Mouse (Mus musculus) ES-E14 (cell line): Measurements from ENCODE around the gene Tuba1b. TPM values are rescaled to one million over a fixed set of nuclear protein-coding genes. Genes with fewer than 3 reads are reported as not detected.
"Not testable (repeated sequence)": the region's sequence is repeated elsewhere in the genome, so short reads cannot be mapped to it uniquely, and the experiment has no call there.

Experiments used
- DNase-seq: peaks from one replicate; pipeline ENCODE4 v3.0.0-alpha.2; 2013; ENCODE audit warnings: low read depth, low spot score
- H3K27ac ChIP-seq: 2 replicates; pipeline ENCODE4 v1.5.1; 2012; ENCODE audit warnings: low read depth, mild to moderate bottlenecking, low read length, moderate library complexity, mixed read lengths; ENCODE audit not compliant: poor library complexity, insufficient read depth, severe bottlenecking
- H3K36me3 ChIP-seq: 2 replicates; pipeline ENCODE4 v1.6.1; 2012; ENCODE audit warnings: mild to moderate bottlenecking, low read length, moderate library complexity, mixed read lengths; ENCODE audit not compliant: control insufficient read depth, poor library complexity, insufficient read depth, severe bottlenecking
- H3K4me1 ChIP-seq, 2 experiments: fragments of 150-350 bp in 1 of 2; sonication (generic) in 1 of 2; 2 replicates each; pipeline ENCODE4 v1.6.1; 2012; ENCODE audit warnings: low read length in 2 of 2, mild to moderate bottlenecking in 1 of 2, mixed read lengths in 1 of 2; ENCODE audit not compliant: control insufficient read depth in 2 of 2, insufficient read depth in 2 of 2, poor library complexity in 1 of 2
- H3K4me3 ChIP-seq, 2 experiments: fragments of 150-350 bp in 1 of 2; sonication (generic) in 1 of 2; 2 replicates each; pipeline ENCODE4 v1.5.1; 2012; ENCODE audit warnings: low read length in 2 of 2, low read depth in 1 of 2, mild to moderate bottlenecking in 1 of 2, mixed read lengths in 1 of 2; ENCODE audit not compliant: insufficient read depth in 1 of 2, poor library complexity in 1 of 2, severe bottlenecking in 1 of 2
- H3K9ac ChIP-seq: 2 replicates; pipeline ENCODE4 v1.6.1; 2012; ENCODE audit warnings: low read depth, mild to moderate bottlenecking, low read length, mixed read lengths; ENCODE audit not compliant: poor library complexity, insufficient read depth, severe bottlenecking
- H3K9me3 ChIP-seq: fragments of 150-350 bp; sonication (generic); 2 replicates; pipeline ENCODE4 v1.6.1; 2012; ENCODE audit warnings: low read depth, mild to moderate bottlenecking, low read length; ENCODE audit not compliant: control insufficient read depth, insufficient read depth
- CHD2 ChIP-seq: IDR thresholded peaks from 2 replicates; pipeline ENCODE4 v1.6.1; 2014; ENCODE audit warnings: mild to moderate bottlenecking, low read depth, low read length, inconsistent platforms
- HCFC1 ChIP-seq: IDR thresholded peaks from 2 replicates; pipeline ENCODE4 v1.6.1; 2012; ENCODE audit warnings: low read length, inconsistent platforms, borderline replicate concordance; ENCODE audit not compliant: insufficient read depth
- MAFK ChIP-seq: IDR thresholded peaks from 2 replicates; pipeline ENCODE4 v1.6.1; 2014; ENCODE audit warnings: mild to moderate bottlenecking, low read depth, low read length, inconsistent platforms; ENCODE audit not compliant: insufficient read depth
- ZC3H11A ChIP-seq: IDR thresholded peaks from 2 replicates; pipeline ENCODE4 v1.6.1; 2012; ENCODE audit warnings: low read depth, mild to moderate bottlenecking, inconsistent platforms, low read length, borderline replicate concordance
- ZNF384 ChIP-seq: IDR thresholded peaks from 2 replicates; pipeline ENCODE4 v1.6.1; 2012; ENCODE audit warnings: low read depth, low read length, inconsistent platforms
- in situ Hi-C, 2 experiments: fragments of 600-800 bp; cut with MboI; formaldehyde crosslinking; loops; one replicate each; pipeline ENCODE4 v1.15.1; 2025; ENCODE audit warnings: low sequenced_read_pairs in 2 of 2, inconsistent platforms in 1 of 2; ENCODE audit not compliant: unreplicated experiment in 2 of 2
- total RNA-seq: library from RNA; depleted of rRNA; stranded (reverse); fragments of 300-350 nt; gene quantifications from 2 replicates; pipeline ENCODE4 v1.2.3, GENCODE M21; 2012

Tuba1b gene
- total RNA-seq, 1 experiment = 1,539 TPM

DNA sequence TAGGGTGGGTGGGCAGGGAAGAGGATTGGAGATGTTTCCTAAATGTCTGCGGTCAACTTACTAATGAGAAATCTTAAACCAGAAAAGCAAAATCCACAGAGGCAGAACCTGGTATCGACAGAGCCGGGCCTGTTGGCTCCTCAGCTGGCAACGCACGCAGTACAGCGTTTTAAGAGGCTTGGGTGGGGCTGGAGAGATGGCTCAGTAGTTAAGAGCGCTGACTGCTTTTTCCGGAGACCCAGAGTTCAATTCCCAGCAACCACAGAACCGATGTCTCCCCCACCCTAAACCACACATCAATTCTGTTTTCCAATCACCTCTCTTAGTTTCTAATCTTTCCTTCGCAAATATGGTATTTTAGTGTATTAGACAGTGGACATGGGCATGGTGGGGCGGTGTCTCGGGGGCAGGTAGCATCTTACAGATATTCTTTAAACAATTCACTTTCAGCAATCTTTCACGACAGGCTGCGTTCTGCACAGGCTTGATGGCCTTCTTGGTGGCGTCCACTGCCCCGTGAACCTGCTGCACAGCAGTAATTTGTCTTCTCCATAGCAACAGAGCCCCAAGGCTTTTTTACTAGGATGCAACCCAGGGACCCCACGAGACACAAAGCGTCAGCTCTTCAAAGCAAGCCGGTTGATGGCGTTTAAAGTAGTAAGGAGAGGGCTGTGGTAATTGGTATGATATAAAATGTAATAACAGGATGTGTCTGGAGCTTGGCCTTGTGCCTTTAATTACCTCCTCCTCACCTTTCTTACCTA lies 44.2 kb upstream of the Tuba1b start:
- DNase-seq = no peak
- peak overlapping the region; percentile 18 to 39; a peak in 2 of 4 replicates for H3K4me3 ChIP-seq

GRCm38 (mm10) chr15:98977759-98978408 lies 43.5 kb upstream of the Tuba1b start:
- TF ChIP-seq HCFC1 = no peak
- no peak for TF ChIP-seq ZNF384
- TF ChIP-seq MAFK = no peak
- no peak for TF ChIP-seq CHD2
- TF ChIP-seq ZC3H11A = no peak
- in situ Hi-C loops = no loop called here
- Histone ChIP-seq H3K4me3 (peak overlapping the region in 1 of 2 experiments; percentile 39; a peak in 3 of 4 replicates), H3K36me3 (no peaks in the 10 kb centered on the region), H3K9me3 (no peaks in the 10 kb centered on the region), H3K27ac (no peak overlapping the region), H3K9ac (peak overlapping the region; percentile 9; the same call in 1 of the 2 replicates), H3K4me1 (peaks cover 11 to 43% of the 10 kb centered on the region in 2 experiments)
- DNase-seq = no peak

More for the DNA sequence above, 44.2 kb upstream of the Tuba1b start:
- H3K27ac ChIP-seq = no peak overlapping the region
- no peak overlapping the region; the same call in 1 of the 2 replicates for H3K9ac ChIP-seq
- no peaks in the 10 kb centered on the region for H3K36me3 ChIP-seq
- in situ Hi-C loops = no loop called here
- TF ChIP-seq CHD2 = no peak
- TF ChIP-seq ZC3H11A = no peak
- TF ChIP-seq HCFC1 = no peak
- TF ChIP-seq ZNF384 = no peak
- TF ChIP-seq MAFK = no peak
- H3K9me3 ChIP-seq = no peaks in the 10 kb centered on the region
- H3K4me1 ChIP-seq = peaks cover 11 to 48% of the 10 kb centered on the region in 2 experiments

GRCm38 (mm10) chr15:98976763-98977758 lies 42.7 kb upstream of the Tuba1b start:
- no peaks in the 10 kb centered on the region for H3K36me3 ChIP-seq
- H3K4me3 ChIP-seq = peak overlapping the region in 1 of 2 experiments; percentile 39; a peak in 2 of 4 replicates
- H3K27ac ChIP-seq = no peak overlapping the region
- no peaks in the 10 kb centered on the region for H3K9me3 ChIP-seq
- peaks cover 11 to 37% of the 10 kb centered on the region in 2 experiments for H3K4me1 ChIP-seq
- DNase-seq = no peak
- in situ Hi-C loops = no loop called here
- TF ChIP-seq MAFK (peak; percentile 95), CHD2 (no peak)
- H3K9ac ChIP-seq = peak overlapping the region; percentile 9; the same call in 1 of the 2 replicates

DNA sequence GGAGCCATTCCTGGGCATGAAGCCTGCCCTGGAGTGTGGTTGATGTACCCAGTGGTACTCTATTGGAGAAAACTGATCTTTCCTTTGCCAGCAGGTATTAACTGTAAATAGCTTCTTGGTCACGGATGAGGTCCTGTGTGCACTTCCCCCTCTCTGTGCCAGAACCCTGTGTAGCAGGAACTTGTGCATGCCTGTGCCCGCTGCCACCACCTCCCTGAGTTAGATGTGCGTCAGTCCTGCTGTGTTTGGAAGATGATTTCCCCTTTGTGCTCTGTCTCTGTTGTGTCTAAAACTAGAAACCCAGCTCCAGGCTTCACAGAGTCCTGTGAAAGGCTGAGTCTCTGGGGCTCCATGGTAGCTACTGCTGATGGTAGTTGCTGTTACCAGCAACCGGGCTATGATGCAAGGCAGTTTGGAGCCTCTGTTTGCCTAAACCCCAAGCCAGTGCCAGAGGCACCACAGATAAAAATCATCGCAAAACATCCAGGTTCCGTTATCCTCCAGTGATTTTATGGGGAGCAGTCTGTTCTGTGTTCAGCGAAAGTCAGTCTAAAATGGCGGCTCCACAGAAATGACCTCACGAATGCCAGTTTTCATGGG lies 38.8 kb upstream of the Tuba1b start:
- Histone ChIP-seq H3K4me1 (peaks cover 19 to 20% of the 10 kb centered on the region in 2 experiments), H3K4me3 (no peak overlapping the region), H3K9ac (no peak overlapping the region), H3K27ac (no peak overlapping the region), H3K9me3 (no peaks in the 10 kb centered on the region), H3K36me3 (no peaks in the 10 kb centered on the region)
- in situ Hi-C loops = no loop called here
- DNase-seq = no peak
- no peak for TF ChIP-seq MAFK
- TF ChIP-seq CHD2 = no peak
- no peak for TF ChIP-seq ZNF384
- TF ChIP-seq ZC3H11A = no peak
- no peak for TF ChIP-seq HCFC1

- H3K9ac ChIP-seq, in situ Hi-C loops, H3K36me3 ChIP-seq, H3K9me3 ChIP-seq, DNase-seq: not testable (repeated sequence)
- peaks cover 10 to 14% of the 10 kb centered on the region in 2 experiments for H3K4me1 ChIP-seq
- peak overlapping the region; percentile 62 for H3K27ac ChIP-seq
- 0 out of 4 replicates have a peak overlapping the region, but pooled peaks of 1 of the 2 experiments have one; percentile 2 for H3K4me3 ChIP-seq
These were observed 37.4 kb upstream of the Tuba1b start for GRCm38 (mm10) chr15:98971576-98972320.
